Mouse (Mus musculus): ENCODE results near the gene Arsa. TPM values are rescaled to one million over a fixed set of nuclear protein-coding genes. Genes with fewer than 3 reads are reported as not detected.

The Arsa gene
- total RNA-seq (2021) = 10 to 100 TPM; 29.2 to 31.4 TPM
- long read RNA-seq, experiment 1, partial matches to known transcripts = 11 of 12 reads
- long read RNA-seq, experiment 1, other reads (novel, unspliced or antisense) = 1 of 12 reads
- long read RNA-seq, experiment 2, partial matches to known transcripts = 14 of 21 reads
- long read RNA-seq, experiment 2, other reads (novel, unspliced or antisense) = 5 of 21 reads

GRCm38 (mm10) chr15:89477091-89477491, at the start of gene Arsa:
Gene Arsa, minus strand, starts transcription at chr15:89477425.
- no peak for DNase-seq (ENCODE audit: low spot score in 2 of 2)
- peak within 1 kb of the TSS; percentile 98 for H3K27ac ChIP-seq
- no peak for TF ChIP-seq CTCF (conservative IDR thresholded peaks at IDR 0.05)
- H3K4me3 ChIP-seq = peak within 1 kb of the TSS; percentile 57

DNA sequence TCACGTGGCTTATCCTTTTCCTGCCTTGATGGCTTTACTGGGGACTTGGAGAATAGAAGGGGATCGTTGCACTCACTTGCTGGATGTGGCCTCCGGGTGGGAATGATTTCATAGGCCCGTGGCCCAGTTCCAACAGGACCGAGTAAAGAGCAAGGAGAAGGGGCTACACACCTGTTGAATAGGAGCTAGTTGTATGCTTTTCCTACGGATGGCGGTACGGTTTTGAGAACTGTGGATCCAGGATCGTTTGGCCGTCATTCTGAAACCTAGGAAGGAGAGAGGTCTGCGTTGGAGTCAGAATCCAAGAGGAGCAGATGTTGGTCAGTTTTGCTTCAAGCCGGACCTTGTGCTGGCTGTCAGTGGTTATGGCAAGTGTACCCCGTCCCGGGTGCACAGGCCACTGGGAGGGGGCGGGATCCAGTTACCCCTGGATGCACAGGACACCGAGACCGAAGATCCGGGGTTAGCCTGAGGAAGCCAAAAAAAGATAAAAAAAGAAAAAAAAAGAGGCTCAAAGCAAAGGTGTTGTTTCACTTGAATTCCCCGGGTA, 49.6 kb upstream of the Arsa start:
- H3K4me3 ChIP-seq = no peak overlapping the region
- no peak overlapping the region for H3K27ac ChIP-seq
- no peak for TF ChIP-seq CTCF (conservative IDR thresholded peaks at IDR 0.05)
- no peak for DNase-seq (ENCODE audit: low spot score in 2 of 2)

DNA sequence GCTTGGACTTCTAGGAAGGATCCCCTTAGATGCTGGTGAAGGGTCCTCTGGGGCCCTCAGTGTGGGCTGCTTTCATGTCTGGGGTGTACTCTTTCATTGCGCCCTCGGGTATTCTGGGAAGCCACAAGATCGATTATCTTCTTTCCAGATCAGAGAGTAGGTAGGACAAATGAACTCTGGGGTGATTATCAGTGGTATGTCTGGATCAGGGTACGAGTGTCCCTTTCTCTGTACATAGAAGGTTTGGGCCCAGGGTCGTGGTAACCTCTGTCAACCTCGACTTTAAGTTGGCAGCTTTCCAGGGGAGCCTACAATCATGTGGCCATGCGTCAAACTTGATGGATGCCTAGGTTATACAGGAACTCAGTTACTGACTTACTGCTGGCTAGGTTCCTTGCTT, 48.7 kb upstream of the Arsa start:
- no peak overlapping the region for H3K27ac ChIP-seq
- no peak for TF ChIP-seq CTCF (conservative IDR thresholded peaks at IDR 0.05)
- no peak for DNase-seq (ENCODE audit: low spot score in 2 of 2)
- H3K4me3 ChIP-seq = no peak overlapping the region

DNA sequence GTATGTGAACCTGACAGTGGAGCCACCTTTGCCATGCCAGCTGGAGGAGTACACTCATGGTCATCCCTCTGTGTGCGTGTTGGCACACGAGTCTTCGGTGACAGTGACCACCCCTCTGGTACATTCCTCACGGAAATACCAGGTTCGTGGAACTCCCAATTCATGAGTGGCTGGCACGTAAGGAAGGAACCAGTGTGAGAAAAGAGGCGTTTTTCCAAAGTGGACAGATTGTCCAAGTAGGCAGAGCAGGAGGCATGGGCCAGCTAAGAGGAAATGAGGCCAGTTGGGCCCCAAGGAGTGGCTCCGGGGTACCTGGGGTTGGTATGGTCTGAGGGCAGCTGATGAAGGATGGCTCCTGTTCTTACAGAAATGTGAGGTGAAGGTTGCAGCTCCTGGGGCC, 48.2 kb upstream of the Arsa start:
- peak overlapping the region; percentile 4; the same call in 1 of the 2 replicates for H3K4me3 ChIP-seq
- H3K27ac ChIP-seq = no peak overlapping the region
- no peak for DNase-seq (ENCODE audit: low spot score in 2 of 2)
- TF ChIP-seq CTCF (conservative IDR thresholded peaks at IDR 0.05) = no peak

GRCm38 (mm10) chr15:89524611-89525415, 47.6 kb upstream of the Arsa start:
- no peak for DNase-seq (ENCODE audit: low spot score in 2 of 2)
- TF ChIP-seq CTCF (conservative IDR thresholded peaks at IDR 0.05) = no peak
- peak overlapping the region; percentile 54 for H3K4me3 ChIP-seq
- H3K27ac ChIP-seq = peak overlapping the region; percentile 51; the same call in 1 of the 2 replicates

DNA sequence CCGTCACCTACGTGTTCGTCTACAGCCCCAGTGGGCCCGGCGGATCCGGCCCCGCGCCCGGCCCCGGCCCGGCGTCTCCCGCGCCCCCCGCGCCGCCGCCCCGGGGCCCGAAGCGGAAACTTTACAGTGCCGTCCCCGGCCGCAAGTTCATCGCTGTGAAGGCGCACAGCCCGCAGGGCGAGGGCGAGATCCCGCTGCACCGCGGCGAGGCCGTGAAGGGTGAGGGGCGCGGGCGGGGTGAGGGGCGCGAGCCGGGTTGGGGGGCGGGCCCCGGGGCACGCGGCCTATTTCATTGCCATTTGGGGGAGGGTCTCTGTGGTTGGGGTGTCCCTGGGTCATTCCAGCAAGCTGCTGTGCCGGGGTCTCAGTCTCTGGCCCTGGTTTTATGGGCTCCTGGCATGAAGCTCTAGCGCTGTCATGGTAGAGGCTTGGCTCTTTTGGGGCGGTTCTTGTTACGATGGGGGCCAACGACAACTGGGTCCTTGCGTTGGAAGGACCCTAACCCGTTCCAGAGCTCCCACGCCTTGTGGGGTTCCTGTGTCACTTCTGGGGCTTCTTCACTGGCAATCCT, 46.9 kb upstream of the Arsa start:
- Histone ChIP-seq H3K4me3 (peak overlapping the region; percentile 54), H3K27ac (peak overlapping the region; percentile 51; the same call in 1 of the 2 replicates)
- no peak for DNase-seq (ENCODE audit: low spot score in 2 of 2)
- TF ChIP-seq CTCF (conservative IDR thresholded peaks at IDR 0.05) = no peak

- no peak for TF ChIP-seq CTCF (conservative IDR thresholded peaks at IDR 0.05)
- Histone ChIP-seq H3K4me3 (peak overlapping the region; percentile 53), H3K27ac (peak overlapping the region; percentile 53; the same call in 1 of the 2 replicates)
- no peak for DNase-seq (ENCODE audit: low spot score in 2 of 2)
Measured at GRCm38 (mm10) chr15:89523283-89523832, 46.1 kb upstream of the Arsa start.

- Histone ChIP-seq H3K27ac (no peak overlapping the region), H3K4me3 (peak overlapping the region; percentile 53)
- no peak for TF ChIP-seq CTCF (conservative IDR thresholded peaks at IDR 0.05)
- DNase-seq (ENCODE audit: low spot score in 2 of 2) = no peak
Measured at GRCm38 (mm10) chr15:89522566-89523282, 45.5 kb upstream of the Arsa start.

DNA sequence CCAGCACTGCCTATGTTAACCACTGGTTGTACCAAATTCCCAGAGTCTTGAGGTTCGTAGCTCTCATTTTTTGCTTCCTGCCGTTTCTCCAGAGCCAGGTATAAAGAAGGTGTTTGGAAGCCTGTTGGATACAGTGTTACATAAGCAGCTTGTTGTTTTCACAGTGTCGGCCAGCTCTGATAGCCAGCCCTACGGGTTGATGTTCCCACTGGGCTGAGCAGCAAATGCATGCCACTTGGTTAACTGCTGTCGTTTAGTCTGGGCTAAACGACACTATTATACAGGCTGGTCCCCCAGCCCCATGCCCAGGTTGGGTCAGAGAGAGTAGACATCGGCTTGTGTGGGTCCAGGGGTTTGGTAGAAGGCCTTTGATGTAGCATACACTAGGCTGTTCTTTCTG, 44.7 kb upstream of the Arsa start:
- peak overlapping the region; percentile 10; the same call in 1 of the 2 replicates for H3K27ac ChIP-seq
- H3K4me3 ChIP-seq = no peak overlapping the region
- DNase-seq (ENCODE audit: low spot score in 2 of 2) = no peak
- no peak for TF ChIP-seq CTCF (conservative IDR thresholded peaks at IDR 0.05)

DNA sequence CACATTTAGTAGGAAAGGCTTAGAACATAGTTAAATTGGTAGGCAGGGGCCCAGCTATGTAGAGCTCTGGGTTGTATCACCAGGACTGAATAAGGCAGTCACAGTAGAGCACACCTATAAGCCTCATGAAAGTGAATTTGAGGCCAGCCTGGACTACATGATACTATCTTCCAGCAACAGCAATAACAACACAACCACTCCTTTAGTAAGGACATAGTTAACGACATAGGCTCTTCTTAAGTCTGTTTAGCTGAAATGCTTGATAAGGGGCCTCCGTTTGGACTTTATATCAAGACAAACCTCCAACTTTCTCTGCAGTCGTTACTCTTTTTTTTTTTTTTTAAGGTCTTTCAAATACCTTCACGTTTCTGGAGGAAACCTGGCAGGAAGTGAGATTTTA, 35.5 kb upstream of the Arsa start:
- no peak for TF ChIP-seq CTCF (conservative IDR thresholded peaks at IDR 0.05)

GRCm38 (mm10) chr15:89507751-89508150, 30.5 kb upstream of the Arsa start:
- no peak overlapping the region for H3K4me3 ChIP-seq
- TF ChIP-seq CTCF (conservative IDR thresholded peaks at IDR 0.05) = no peak
- no peak for DNase-seq (ENCODE audit: low spot score in 2 of 2)
- no peak overlapping the region for H3K27ac ChIP-seq

More for the DNA sequence above, 35.5 kb upstream of the Arsa start:
- Histone ChIP-seq H3K27ac (no peak overlapping the region), H3K4me3 (no peak overlapping the region)
- DNase-seq (ENCODE audit: low spot score in 2 of 2) = no peak

DNA sequence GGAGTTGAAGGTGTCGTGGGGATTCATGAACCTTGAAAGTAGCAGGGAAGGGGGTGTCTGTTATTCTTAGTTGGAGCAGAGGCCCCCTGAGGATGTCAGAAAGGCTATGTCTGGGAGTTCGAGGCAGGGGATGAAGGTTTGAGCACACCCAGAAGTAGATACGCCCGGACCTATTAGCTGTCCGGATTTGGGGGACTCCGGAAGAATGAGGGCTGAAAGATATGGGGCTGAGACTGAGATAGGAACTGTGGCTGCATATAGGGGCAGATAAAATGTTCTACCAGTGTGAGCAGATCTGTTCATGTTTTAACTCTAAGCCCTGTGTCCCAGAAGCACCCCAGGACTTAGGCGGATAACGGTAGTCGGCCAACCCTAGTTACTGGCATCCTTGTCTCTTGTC, 27.6 kb upstream of the Arsa start:
- Histone ChIP-seq H3K4me3 (no peak overlapping the region), H3K27ac (no peak overlapping the region)
- DNase-seq (ENCODE audit: low spot score in 2 of 2) = no peak
- TF ChIP-seq CTCF (conservative IDR thresholded peaks at IDR 0.05) = no peak
